Mouse (Mus musculus) T-helper 17 cell (primary cell): ENCODE measurements around the gene Map1a.

Source experiments
- in situ Hi-C, 2 experiments: fragments of 300-600 bp; cut with MboI, MseI; formaldehyde crosslinking; loops; 1 replicate in 1 of 2; 2 replicates in 1 of 2; pipeline ENCODE4 v1.15.1; 2025; ENCODE audit warnings: high pct_unique_total_duplicates in 2 of 2

Gene Map1a

DNA sequence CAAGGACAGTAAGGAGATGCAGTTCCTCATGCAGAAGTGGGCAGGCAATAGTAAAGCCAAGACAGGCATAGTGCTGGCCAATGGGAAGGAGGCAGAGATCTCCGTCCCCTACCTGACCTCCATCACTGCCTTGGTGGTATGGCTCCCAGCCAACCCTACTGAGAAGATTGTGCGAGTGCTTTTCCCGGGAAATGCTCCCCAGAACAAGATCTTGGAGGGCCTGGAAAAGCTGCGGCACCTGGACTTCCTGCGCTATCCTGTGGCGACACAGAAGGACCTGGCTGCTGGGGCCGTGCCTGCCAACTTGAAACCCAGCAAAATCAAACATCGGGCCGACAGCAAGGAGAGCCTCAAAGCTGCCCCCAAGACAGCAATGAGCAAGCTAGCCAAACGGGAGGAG, 10.6 kb downstream of the Map1a start:
- in situ Hi-C loops = loop anchor here in 1 of 2 experiments (5.0 kb wide), 1 partner anchor 47 kb away; no protein-coding TSS in a partner anchor

DNA sequence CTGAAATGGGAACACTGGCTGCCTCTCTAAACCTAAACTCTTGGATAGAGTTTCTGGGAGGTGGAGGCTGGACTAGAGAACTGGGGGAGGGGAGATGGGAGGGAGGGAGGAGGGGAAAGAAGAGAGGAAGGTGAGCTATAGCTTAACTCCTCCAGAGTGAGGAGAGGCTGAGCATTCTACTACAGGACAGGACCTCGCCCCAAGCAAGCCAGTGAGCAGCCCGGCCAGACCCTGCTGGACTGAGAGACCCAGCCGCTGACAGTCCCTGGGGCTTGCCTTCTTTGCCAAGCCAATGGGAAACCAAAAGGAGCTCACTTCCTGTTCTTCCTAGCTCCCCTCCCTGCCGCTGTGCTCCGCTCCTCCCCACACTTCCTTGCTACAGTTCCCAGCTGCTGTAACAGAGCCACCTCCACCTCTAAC, 19.6 kb downstream of the Map1a start:
- in situ Hi-C loops = no loop called here

DNA sequence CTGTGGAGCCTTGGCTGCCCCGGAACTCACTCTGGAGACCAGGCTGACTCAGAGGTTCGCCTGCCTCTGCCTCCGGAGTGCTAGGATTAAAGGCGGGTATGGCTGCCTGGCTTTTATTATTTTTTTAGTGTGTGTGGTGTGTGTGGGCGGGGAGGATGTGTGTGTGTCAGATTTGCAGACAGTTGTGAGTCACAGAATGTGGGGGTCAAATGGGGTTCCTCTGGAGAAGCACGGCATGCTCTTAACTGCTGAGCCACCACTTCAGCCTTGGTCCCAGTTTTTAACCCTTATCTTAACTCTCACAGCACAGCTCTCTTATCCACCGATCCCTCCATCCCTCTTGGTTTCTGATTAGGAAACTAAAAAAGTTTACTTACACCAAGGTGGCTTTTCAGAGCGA, 26.9 kb downstream of the Map1a start:
- in situ Hi-C loops = no loop called here

DNA sequence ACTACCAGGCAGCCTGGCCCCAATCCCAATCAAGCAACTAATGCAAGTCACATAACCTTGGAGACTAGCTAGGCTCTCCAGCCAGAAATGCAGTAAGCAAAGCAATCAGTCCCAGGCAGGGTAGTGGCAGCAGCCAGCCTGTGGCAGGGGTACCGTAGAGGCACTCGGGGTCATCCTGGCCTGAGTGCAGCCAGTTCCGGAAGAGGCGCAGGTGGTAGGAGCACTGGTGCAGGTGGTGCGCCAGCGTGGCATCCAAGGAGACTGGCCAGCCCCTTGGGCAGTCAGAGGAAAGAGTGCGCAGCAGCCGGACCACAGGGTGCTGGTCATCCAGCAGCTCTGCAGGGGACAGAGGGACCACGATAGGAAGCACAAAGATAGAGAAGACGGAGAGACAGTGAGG, 33.6 kb downstream of the Map1a start:
- in situ Hi-C loops = no loop called here

DNA sequence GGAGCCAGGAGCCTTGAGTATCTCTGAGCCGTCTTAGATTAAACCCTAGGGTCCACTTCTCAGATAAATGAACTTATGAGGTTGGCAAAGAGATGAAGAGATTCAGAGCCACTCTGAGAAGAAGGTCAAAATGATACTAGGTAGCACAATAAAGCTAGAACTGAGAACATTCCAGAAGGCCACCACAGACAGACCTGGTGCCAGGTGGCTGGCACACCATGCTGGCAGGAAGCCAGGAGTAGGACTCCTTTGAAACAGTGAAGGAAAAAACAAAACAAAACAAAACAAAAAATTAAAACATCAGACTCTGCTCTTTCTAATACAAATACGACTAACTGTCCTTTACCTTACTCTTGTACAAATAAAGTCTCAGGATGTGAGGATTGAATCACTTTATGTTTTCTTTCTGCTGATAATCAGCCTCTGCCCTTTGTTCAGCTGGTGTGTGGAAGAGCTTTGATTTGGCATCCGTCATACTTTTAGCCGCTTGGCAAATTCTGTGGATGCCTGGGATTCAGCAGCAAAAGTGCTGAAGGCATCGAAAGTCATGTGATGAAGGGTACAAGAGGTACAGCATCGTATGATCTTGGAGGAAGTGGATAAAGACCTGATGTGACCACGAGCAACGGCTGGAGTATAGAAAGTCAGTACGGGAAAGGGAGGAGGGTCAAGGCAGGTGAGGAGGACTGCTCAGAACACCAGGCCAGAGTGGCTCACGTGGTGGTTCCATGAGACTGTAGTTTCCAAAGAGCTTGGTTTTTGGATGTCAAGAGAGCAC, 34.5 kb downstream of the Map1a start:
- in situ Hi-C loops = no loop called here

DNA sequence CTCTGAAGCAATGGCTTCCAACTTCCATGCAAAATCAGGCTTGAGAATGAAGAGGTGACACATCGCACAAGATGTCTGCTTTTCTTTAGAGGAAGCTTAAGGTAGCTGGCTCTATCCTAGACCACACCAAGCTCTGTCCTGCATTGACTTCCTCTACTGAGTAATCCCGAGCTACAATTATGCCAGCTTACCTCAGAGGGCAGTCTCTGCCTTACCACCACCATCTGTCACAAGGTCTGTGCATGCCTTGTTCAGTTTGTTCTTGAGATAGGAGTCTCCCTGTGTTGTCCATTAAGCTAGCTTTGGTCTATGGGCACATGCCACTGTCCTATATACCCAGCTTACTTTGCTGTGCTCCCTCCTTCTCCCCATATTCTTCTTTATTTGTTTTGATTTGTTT, 40.1 kb downstream of the Map1a start:
- in situ Hi-C loops = loop anchor here in 1 of 2 experiments (5.0 kb wide), 1 partner anchor 43 kb away; no protein-coding TSS in a partner anchor

DNA sequence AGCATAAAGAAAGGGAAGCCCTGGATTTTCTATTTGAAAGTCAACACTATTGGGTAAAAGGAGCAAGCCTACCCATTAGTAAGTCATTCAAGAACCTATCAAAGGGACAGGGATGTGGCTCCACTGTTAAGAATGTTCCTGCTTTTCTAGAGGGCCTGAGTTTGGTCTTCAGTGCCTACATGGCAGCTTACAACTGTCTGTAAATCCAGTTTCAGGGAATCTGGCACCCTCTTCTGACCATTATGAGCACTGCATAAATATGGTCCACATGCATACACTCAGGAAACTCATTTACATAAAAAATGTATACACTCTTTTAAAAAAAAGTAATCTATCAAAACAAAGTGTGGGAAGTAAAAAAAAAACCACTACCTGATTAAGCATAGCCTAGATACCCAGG, 49.7 kb downstream of the Map1a start:
- in situ Hi-C loops = no loop called here

DNA sequence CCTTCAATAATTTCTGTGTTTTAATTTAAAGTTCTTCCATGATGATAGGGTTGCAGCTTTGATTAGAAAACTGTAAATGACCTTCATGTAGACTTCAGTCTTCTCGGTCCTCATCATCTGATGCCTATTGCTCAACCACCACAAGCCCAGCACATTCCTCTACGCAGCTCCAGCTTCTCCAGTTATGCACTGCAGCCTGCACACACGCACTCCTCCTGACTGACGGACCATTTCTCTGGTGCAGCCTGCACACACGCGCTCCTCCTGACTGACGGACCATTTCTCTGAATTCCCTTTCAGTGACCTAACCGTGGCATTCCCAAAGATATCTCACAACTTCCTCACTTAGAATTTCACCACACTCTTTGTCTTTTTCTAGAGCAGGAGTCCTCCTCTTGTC, 63.8 kb downstream of the Map1a start:
- in situ Hi-C loops = loop anchor here in 1 of 2 experiments (25.0 kb wide), 1 partner anchor 1616 kb away; the partner anchor contains the start of gene Itpka

DNA sequence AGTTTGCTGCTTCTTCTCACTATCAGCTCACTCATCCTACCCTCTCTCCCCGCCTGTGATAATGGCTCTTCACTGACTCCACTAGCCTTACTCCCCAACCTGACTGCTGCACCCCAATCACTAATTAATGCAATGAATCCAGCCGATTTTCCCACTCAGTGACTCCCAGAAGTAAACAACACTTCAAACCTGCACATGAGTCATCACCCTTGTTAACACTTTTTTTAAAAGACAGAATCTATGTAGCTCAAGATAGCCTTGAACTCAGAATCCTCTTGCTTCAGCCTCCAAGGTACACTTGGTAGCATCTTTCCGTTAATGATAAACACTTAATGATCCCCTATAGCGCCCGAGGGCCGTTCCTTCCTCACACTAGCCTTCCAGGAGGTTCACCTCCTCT, 65.0 kb downstream of the Map1a start:
- in situ Hi-C loops = loop anchor here in 1 of 2 experiments (25.0 kb wide), 1 partner anchor 1617 kb away; the partner anchor contains the start of gene Itpka

DNA sequence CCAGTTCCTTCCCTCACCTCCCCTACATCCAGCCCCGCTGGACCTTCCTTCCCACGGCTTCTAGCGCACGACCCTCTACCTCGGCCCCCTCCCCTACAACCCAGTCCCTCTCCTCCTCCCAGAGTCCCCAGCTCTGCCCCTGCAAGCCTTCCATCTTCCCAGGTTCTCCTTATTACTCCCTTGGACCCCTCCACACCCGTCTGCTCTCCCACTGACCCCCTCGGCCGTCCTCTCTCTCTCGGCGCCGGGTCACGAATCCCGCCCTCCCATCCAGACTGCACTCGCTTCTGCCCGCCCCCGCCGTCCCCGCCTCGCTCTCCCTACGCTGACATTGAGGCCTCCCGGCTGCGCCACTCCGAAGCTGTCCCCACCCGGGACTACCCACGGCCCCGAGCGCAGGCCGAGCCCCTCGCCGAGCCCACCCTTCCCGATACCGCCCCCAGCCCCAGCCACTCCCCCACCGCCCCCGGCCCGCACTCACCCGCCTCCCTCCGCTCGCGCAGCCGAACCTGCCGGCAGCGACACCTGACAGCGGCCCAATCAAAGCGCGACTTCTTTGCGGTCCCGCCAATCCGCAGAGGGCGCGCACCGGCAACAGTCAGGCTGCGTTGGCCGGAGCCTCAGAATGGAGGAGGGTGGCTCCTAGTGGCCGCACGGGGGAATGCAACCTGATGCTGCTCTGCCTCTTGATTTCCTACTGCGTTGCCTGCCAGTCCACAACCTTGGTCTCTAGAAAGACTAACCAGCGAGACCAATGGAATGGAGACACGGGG, 65.6 kb downstream of the Map1a start, which contains the start of gene Ppip5k1:
Gene Ppip5k1, minus strand, starts transcription at position 577 of the 773 bp plus-strand sequence.
- in situ Hi-C loops = loop anchor here (5.0 to 25.0 kb wide), 2 partner anchors 42 to 1618 kb away; partner anchors contain the start of gene Itpka (in 1 of the 2)

DNA sequence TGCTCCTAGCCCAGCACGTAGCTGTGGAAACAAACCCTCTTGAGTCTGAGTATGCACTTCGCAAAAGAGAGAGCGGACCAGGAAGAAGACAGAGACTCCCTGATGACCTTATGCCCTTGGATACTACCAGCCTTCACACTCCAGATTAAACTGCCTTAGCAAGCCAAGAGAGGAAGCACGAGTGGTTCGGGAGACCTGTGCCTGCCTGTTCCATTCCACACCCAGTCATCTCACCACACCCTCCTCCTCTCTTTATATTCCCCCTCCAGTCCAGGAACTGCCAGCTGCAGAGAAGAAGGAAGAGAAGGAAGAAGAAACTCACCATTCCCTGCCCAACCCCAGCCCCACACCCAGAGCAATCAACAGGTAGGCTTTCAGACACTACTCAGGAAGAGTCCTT, 68.1 kb downstream of the Map1a start, which contains the start of gene Ckmt1:
Gene Ckmt1, plus strand, starts transcription at position 221 of the 400 bp plus-strand sequence.
- in situ Hi-C loops = loop anchor here (5.0 to 25.0 kb wide), 2 partner anchors 40 to 1620 kb away; partner anchors contain the start of gene Itpka (in 1 of the 2)

DNA sequence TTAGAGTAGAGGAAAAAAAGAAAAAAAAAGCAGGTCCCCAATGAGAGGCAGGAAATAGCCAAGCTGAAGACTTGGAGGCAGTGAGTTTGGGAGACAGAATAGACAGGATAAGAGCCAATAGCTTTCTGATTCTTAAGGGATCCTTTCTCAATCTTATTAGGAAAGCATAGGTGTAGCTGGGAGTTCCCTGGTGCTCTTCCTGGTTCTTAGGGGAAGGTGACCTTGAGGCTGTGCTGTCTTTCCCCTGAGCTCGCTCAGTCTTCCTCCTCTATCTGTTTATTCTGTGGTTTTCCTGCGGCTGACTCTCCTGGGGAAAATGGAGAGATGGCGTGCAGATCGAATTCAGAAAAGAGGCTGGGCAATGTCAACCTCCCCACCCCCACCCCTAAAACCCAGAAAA, 68.6 kb downstream of the Map1a start:
- in situ Hi-C loops = loop anchor here (5.0 to 25.0 kb wide), 2 partner anchors 39 to 1621 kb away; partner anchors contain the start of gene Itpka (in 1 of the 2)

DNA sequence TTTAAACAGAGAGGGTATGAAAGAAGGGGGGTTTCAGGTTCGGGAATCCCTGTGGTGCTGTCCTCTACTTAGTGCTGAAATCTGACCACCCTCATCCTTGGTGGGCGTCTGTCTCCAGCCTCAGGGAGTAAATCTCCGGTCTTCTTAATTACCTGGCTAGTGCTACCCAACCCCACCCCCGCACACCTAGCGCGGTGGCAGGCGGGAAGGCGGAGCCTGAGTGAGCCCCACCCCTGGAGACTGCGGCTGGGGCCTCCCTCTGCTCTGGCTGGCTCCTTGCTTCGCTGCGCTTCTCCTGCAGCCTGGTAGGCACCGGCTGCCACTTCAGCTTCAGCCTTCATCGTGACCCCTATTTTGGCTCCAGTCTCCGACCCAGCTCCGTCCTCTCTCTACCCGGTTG, 69.0 kb downstream of the Map1a start:
- in situ Hi-C loops = loop anchor here (5.0 to 25.0 kb wide), 2 partner anchors 39 to 1621 kb away; partner anchors contain the start of gene Itpka (in 1 of the 2)

DNA sequence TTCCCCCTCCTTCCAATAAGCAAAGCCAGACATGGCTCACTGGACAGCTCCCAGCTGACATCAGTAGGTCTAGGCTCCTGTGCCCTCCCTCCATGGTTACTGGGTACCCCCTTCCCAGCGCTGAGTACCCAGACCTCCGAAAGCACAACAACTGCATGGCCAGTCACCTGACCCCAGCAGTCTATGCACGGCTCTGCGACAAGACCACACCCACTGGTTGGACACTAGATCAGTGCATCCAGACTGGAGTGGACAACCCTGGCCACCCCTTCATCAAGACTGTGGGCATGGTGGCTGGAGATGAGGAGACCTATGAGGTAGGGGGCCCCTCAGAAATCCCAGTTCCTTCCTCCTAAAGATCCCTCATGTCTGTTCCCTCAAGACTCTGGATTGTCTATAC, 70.1 kb downstream of the Map1a start:
- in situ Hi-C loops = loop anchor here (5.0 to 25.0 kb wide), 2 partner anchors 38 to 1622 kb away; partner anchors contain the start of gene Itpka (in 1 of the 2)
